Mouse (Mus musculus): ENCODE data around the gene Ier2. TPM values are rescaled to one million over a fixed set of nuclear protein-coding genes. Genes with fewer than 3 reads are reported as not detected.

Gene Ier2
- total RNA-seq, 2 experiments from 2014 or later = 43.5 to 49.8 TPM

GRCm38 (mm10) chr8:84664566-84665384 lies 2.1 kb upstream of the Ier2 start:
- peak; percentile 24 for ATAC-seq (replicated peaks; ENCODE audit: poor library complexity)

GRCm38 (mm10) chr8:84663483-84664327 lies 1.1 kb upstream of the Ier2 start:
- ATAC-seq (replicated peaks; ENCODE audit: poor library complexity) = peak; percentile 45

- ATAC-seq (replicated peaks; ENCODE audit: poor library complexity) = peak; percentile 10; the same call in 1 of the 2 replicates
Measured at GRCm38 (mm10) chr8:84661961-84662571, 586 bp downstream of the Ier2 start.

- peak; percentile 30 for ATAC-seq (replicated peaks; ENCODE audit: poor library complexity)
Measured at GRCm38 (mm10) chr8:84661458-84661871, 1.2 kb downstream of the Ier2 start.

- no peak for ATAC-seq (replicated peaks; ENCODE audit: poor library complexity)
Measured at GRCm38 (mm10) chr8:84660819-84661457, 1.7 kb downstream of the Ier2 start.

GRCm38 (mm10) chr8:84659936-84660818 lies 2.5 kb downstream of the Ier2 start:
- peak; percentile 8; the same call in 1 of the 2 replicates for ATAC-seq (replicated peaks; ENCODE audit: poor library complexity)

GRCm38 (mm10) chr8:84658951-84659350 lies 3.7 kb downstream of the Ier2 start:
- ATAC-seq (replicated peaks; ENCODE audit: poor library complexity) = no peak

- no peak for ATAC-seq (replicated peaks; ENCODE audit: poor library complexity)
Measured at GRCm38 (mm10) chr8:84657680-84658079, 5.0 kb downstream of the Ier2 start.

GRCm38 (mm10) chr8:84657203-84657602 lies 5.4 kb downstream of the Ier2 start:
- no peak for ATAC-seq (replicated peaks; ENCODE audit: poor library complexity)

- peak; percentile 59 for ATAC-seq (replicated peaks; ENCODE audit: poor library complexity)
Measured at GRCm38 (mm10) chr8:84656641-84657126, 6.0 kb downstream of the Ier2 start.

- no peak for ATAC-seq (replicated peaks; ENCODE audit: poor library complexity)
Measured at GRCm38 (mm10) chr8:84656191-84656525, 6.5 kb downstream of the Ier2 start.

GRCm38 (mm10) chr8:84655336-84656190 lies 7.1 kb downstream of the Ier2 start:
- ATAC-seq (replicated peaks; ENCODE audit: poor library complexity) = no peak

GRCm38 (mm10) chr8:84654597-84654996 lies 8.1 kb downstream of the Ier2 start:
- ATAC-seq (replicated peaks; ENCODE audit: poor library complexity) = no peak

GRCm38 (mm10) chr8:84653092-84653631 lies 9.5 kb downstream of the Ier2 start:
- no peak for ATAC-seq (replicated peaks; ENCODE audit: poor library complexity)

- ATAC-seq (replicated peaks; ENCODE audit: poor library complexity) = no peak
Measured at GRCm38 (mm10) chr8:84650213-84650612, 12.4 kb downstream of the Ier2 start.

GRCm38 (mm10) chr8:84647461-84647901 lies 15.2 kb downstream of the Ier2 start:
- peak; percentile 68 for ATAC-seq (replicated peaks; ENCODE audit: poor library complexity)

GRCm38 (mm10) chr8:84646800-84647199 lies 15.9 kb downstream of the Ier2 start:
- peak; percentile 59; the same call in 1 of the 2 replicates for ATAC-seq (replicated peaks; ENCODE audit: poor library complexity)

GRCm38 (mm10) chr8:84643019-84643418 lies 19.6 kb downstream of the Ier2 start:
- ATAC-seq (replicated peaks; ENCODE audit: poor library complexity) = no peak

Measured in megakaryocyte progenitor cell, adult 5-6 weeks (primary cell).